In the genomic region with DNA sequence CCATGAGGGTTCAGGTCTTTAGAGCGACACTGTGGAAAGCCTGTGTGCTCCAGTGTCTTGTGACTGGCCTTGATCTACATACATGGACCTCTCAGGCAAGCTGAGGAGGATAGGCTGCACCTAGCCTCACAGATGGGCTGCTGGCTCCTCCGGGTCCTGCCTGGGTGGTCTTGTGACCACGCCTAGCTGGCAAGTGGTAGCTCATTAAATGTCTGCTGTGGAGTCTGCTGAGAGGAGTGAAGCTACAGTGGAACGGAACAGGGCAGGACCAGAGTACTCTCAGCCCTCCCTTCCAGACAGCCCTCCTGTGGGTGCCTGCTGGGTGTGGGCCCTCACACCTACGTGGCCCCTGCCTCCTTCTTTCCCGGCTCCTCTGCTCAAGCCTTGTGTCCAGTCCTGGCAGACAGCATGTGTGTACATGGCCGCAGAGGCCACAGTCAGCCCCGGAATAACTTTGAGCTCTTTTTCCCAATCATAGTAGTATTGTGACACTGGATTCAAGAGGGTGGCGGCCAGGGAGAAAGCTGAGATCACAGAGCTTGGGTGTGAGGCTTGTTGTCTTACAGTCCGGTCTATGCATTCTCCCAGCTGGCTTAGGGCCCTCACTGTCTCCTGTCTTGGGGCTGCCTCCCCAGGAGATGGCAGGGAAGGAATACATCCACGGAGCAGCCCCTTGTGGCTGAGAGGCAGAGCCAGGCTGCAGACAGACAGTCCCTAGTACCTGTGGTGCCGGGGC, we compare ENCODE assay signal across 12 mouse cellular contexts.
DNase-seq lines count a peak whose midpoint lies in the region; ATAC-seq and TF ChIP-seq lines count a peak whose summit lies in the region.
"Had no signal": no experiment of that assay in that cellular context is flagged by ENCODE, and none has a peak within 500 bp of the region (broad histone marks: within the 10 kb centered on the region; RNA-seq: fewer than 3 reads in every experiment).

No protein-coding gene starts in this region.

- peaks cover 60% of the 10 kb centered on the region for H3K36me3 ChIP-seq in kidney, embryonic 15.5 days
- H3K36me3 ChIP-seq in kidney, adult 2 months (ENCODE audit: control insufficient read depth, insufficient read depth, low read length), result no peaks in the 10 kb centered on the region; the same call in 1 of the 2 replicates
- H3K36me3 ChIP-seq in limb, embryonic 12.5 days, result peaks cover 86% of the 10 kb centered on the region
- H3K36me3 ChIP-seq in hindbrain, embryonic 11.5 days (ENCODE audit: control insufficient read depth, insufficient read depth, low read length), result peaks cover 3% of the 10 kb centered on the region; the same call in 1 of the 2 replicates
- H3K36me3 ChIP-seq: G1E had no signal

- no peak overlapping the region for H3K4me2 ChIP-seq in kidney, embryonic 15.5 days
- H3K4me2 ChIP-seq in limb, embryonic 12.5 days, result no peak overlapping the region
- no peak overlapping the region for H3K4me2 ChIP-seq in hindbrain, embryonic 11.5 days (replicated peaks; ENCODE audit: low read depth, low read length)

- peaks cover 32% of the 10 kb centered on the region for H3K27me3 ChIP-seq in kidney, embryonic 15.5 days
- no peaks in the 10 kb centered on the region for H3K27me3 ChIP-seq in kidney, adult 2 months (replicated peaks; ENCODE audit: control insufficient read depth, insufficient read depth, low read length)
- no peaks in the 10 kb centered on the region for H3K27me3 ChIP-seq in limb, embryonic 12.5 days
- no peaks in the 10 kb centered on the region for H3K27me3 ChIP-seq in hindbrain, embryonic 11.5 days (ENCODE audit: control insufficient read depth, insufficient read depth, low read length)

- no peak for ATAC-seq in kidney, embryonic 15.5 days (replicated peaks; ENCODE audit: low FRiP score)
- ATAC-seq in limb, embryonic 12.5 days (ENCODE audit: insufficient number of reproducible peaks, insufficient read depth, low FRiP score, low TSS enrichment, low read depth), result no peak
- ATAC-seq in hindbrain, embryonic 11.5 days (ENCODE audit: low FRiP score), result no peak

- 60% methylated on average over 12 of the region's 12 CpGs for WGBS in kidney, embryonic 15.5 days
- 75% methylated on average over 12 of the region's 12 CpGs for WGBS in kidney, adult 2 months
- WGBS in limb, embryonic 12.5 days, result 52% methylated on average over 12 of the region's 12 CpGs
- 89% methylated on average over 12 of the region's 12 CpGs for WGBS in hindbrain, embryonic 11.5 days

- H3K27ac ChIP-seq in kidney, embryonic 15.5 days, result peak overlapping the region; percentile 10; the same call in 1 of the 2 replicates
- H3K27ac ChIP-seq in kidney, adult 2 months (ENCODE audit: insufficient read depth, low read depth, low read length), result no peak overlapping the region
- H3K27ac ChIP-seq in limb, embryonic 12.5 days, result peak overlapping the region; percentile 59; the same call in 1 of the 2 replicates
- H3K27ac ChIP-seq in hindbrain, embryonic 11.5 days (ENCODE audit: low read depth, low read length), result no peak overlapping the region

- no peak overlapping the region for H3K4me3 ChIP-seq in kidney, embryonic 15.5 days (replicated peaks)
- no peak overlapping the region for H3K4me3 ChIP-seq in kidney, adult 2 months (ENCODE audit: insufficient read depth, low read depth, low read length)
- no peak overlapping the region for H3K4me3 ChIP-seq in limb, embryonic 12.5 days (replicated peaks)
- no peak overlapping the region for H3K4me3 ChIP-seq in hindbrain, embryonic 11.5 days (ENCODE audit: low read depth, low read length)

- no peak for TF ChIP-seq POLR2A in kidney, adult 2 months (IDR thresholded peaks at IDR 0.05; ENCODE audit: low read depth, low read length)
- TF ChIP-seq POLR2A in brain, embryonic 14.5 days (IDR thresholded peaks at IDR 0.05; ENCODE audit: borderline replicate concordance, extremely low read depth, insufficient read depth, insufficient read length, poor library complexity, severe bottlenecking), result no peak

- no peak for DNase-seq in kidney, adult 2 months
- DNase-seq in ES-CJ7 (ENCODE audit: low read depth, low spot score), result peak; percentile 36
- DNase-seq in brain, embryonic 14.5 days (ENCODE audit: low read depth), result peak; percentile 62
- DNase-seq in cerebellum, postnatal 14 days, result no peak
- DNase-seq in hindbrain, embryonic 11.5 days (ENCODE audit: low spot score), result no peak
- DNase-seq: adrenal gland, postnatal 10 days; cerebellum, adult 11 months; gastrocnemius, postnatal 36 days; thymus, adult 2 months had no signal

- peaks cover 54% of the 10 kb centered on the region for H3K4me1 ChIP-seq in kidney, embryonic 15.5 days
- H3K4me1 ChIP-seq in kidney, adult 2 months (ENCODE audit: control insufficient read depth, insufficient read depth, low read length), result peaks cover 4% of the 10 kb centered on the region; the same call in 1 of the 2 replicates
- H3K4me1 ChIP-seq in limb, embryonic 12.5 days (replicated peaks), result peaks cover 43% of the 10 kb centered on the region
- no peaks in the 10 kb centered on the region for H3K4me1 ChIP-seq in hindbrain, embryonic 11.5 days (replicated peaks; ENCODE audit: control insufficient read depth, insufficient read depth, low read length)

- TF ChIP-seq CTCF in kidney, adult 2 months (conservative IDR thresholded peaks at IDR 0.05; ENCODE audit: insufficient read depth, insufficient read length, low read depth, low read length), result no peak
- no peak for TF ChIP-seq CTCF in brain, embryonic 14.5 days (IDR thresholded peaks at IDR 0.05; ENCODE audit: borderline replicate concordance, extremely low read depth, insufficient read depth, insufficient read length)

- H3K9me3 ChIP-seq in kidney, embryonic 15.5 days (replicated peaks), result no peaks in the 10 kb centered on the region
- no peaks in the 10 kb centered on the region for H3K9me3 ChIP-seq in limb, embryonic 12.5 days
- H3K9me3 ChIP-seq in hindbrain, embryonic 11.5 days (ENCODE audit: control insufficient read depth, low read length), result no peaks in the 10 kb centered on the region
- H3K9me3 ChIP-seq: G1E had no signal

- H3K9ac ChIP-seq in kidney, embryonic 15.5 days, result no peak overlapping the region
- H3K9ac ChIP-seq in limb, embryonic 12.5 days (replicated peaks), result no peak overlapping the region
- no peak overlapping the region for H3K9ac ChIP-seq in hindbrain, embryonic 11.5 days (ENCODE audit: low read depth, low read length)

Comparison
In these comparisons a context has a peak if more than half of its experiments do, and no peak if none do; other contexts are left out.
1. H3K27ac ChIP-seq: peak in kidney, embryonic 15.5 days (single experiment) and limb, embryonic 12.5 days (single experiment); none in kidney, adult 2 months (single experiment) and hindbrain, embryonic 11.5 days (single experiment).
2. DNase-seq: peak in ES-CJ7 (single experiment) and brain, embryonic 14.5 days (single experiment); none in kidney, adult 2 months (single experiment), cerebellum, postnatal 14 days (0 of 2) and hindbrain, embryonic 11.5 days (single experiment).